Mouse (Mus musculus) kidney, adult 2 months (tissue): ENCODE measurements around the gene Dgki. TPM values are rescaled to one million over a fixed set of nuclear protein-coding genes. Genes with fewer than 3 reads are reported as not detected.

Source experiments
- DNase-seq: peaks from one replicate; pipeline ENCODE4 v3.0.0; 2021
- H3K27ac ChIP-seq: fragments of 200-500 bp; 2 replicates; pipeline ENCODE4 v1.5.1; 2012; ENCODE audit warnings: low read depth, low read length, control low read depth, inconsistent platforms; ENCODE audit not compliant: insufficient read depth
- H3K27me3 ChIP-seq: fragments of 200-500 bp; replicated peaks from 2 replicates; pipeline ENCODE4 v1.6.1; 2012; ENCODE audit warnings: mild to moderate bottlenecking, moderate library complexity, low read length, inconsistent platforms; ENCODE audit not compliant: control insufficient read depth, insufficient read depth
- H3K36me3 ChIP-seq: fragments of 200-500 bp; 2 replicates; pipeline ENCODE4 v1.6.1; 2012; ENCODE audit warnings: mild to moderate bottlenecking, moderate library complexity, low read length, inconsistent platforms; ENCODE audit not compliant: control insufficient read depth, insufficient read depth
- H3K4me1 ChIP-seq: fragments of 200-500 bp; 2 replicates; pipeline ENCODE4 v1.6.1; 2011; ENCODE audit warnings: low read length; ENCODE audit not compliant: control insufficient read depth, insufficient read depth
- H3K4me3 ChIP-seq: fragments of 200-500 bp; 2 replicates; pipeline ENCODE4 v1.5.1; 2011; ENCODE audit warnings: mild to moderate bottlenecking, low read depth, low read length, control low read depth; ENCODE audit not compliant: insufficient read depth
- CTCF ChIP-seq: fragments of 200-500 bp; conservative IDR thresholded peaks from 2 replicates; pipeline ENCODE4 v1.5.1; 2011; ENCODE audit warnings: low read depth, mild to moderate bottlenecking, control low read depth, low read length, moderate library complexity, mixed read lengths; ENCODE audit not compliant: insufficient read depth, insufficient read length
- POLR2A ChIP-seq: fragments of 200-500 bp; IDR thresholded peaks from one replicate; pipeline ENCODE4 v1.6.1; 2011; ENCODE audit warnings: low read depth, low read length, control low read depth
- WGBS: fragments of 180-500 bp; shearing (Covaris S2); methylation state at CpG from one replicate; pipeline ENCODE4 v1.1.7; 2018; 5-methylcytosine and 5-hydroxymethylcytosine counted together
- polyA plus RNA-seq: library from polyadenylated mRNA; depleted of rRNA; stranded (reverse); fragments of >200 nt; gene quantifications from 2 replicates; pipeline ENCODE4 v1.2.3, GENCODE M21; 2012

Gene Dgki
- polyA plus RNA-seq, 1 experiment = 0.05 TPM

DNA sequence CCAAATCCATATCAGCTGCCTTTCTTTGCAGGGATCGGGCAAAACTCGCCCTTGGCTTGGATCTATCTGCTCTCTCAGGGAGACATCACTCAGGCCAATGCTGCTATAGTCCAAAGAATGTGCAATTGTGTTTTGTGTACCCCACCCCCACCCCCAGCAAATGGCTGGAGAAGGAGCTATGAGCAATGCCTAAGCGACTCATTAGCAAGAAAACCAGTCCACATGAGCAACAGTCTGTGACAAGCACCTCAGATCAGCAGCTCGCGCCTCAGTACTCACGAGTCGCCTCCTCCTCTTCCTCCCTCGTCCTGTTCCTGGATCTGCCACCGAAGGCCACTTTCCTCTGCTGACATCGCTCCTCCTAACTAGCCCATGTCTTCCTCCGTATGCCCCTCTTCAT lies 55.9 kb downstream of the Dgki start:
- Histone ChIP-seq H3K27me3 (no peaks in the 10 kb centered on the region), H3K36me3 (no peaks in the 10 kb centered on the region), H3K4me3 (no peak overlapping the region), H3K27ac (no peak overlapping the region), H3K4me1 (no peaks in the 10 kb centered on the region)
- no peak for TF ChIP-seq POLR2A
- TF ChIP-seq CTCF = no peak
- DNase-seq = no peak
- WGBS = 52% methylated on average over 11 of the region's 11 CpGs

- H3K27me3 ChIP-seq = no peaks in the 10 kb centered on the region
- no peak for TF ChIP-seq CTCF
- no peak for TF ChIP-seq POLR2A
- no peak overlapping the region for H3K27ac ChIP-seq
- no peak overlapping the region for H3K4me3 ChIP-seq
- H3K4me1 ChIP-seq = no peaks in the 10 kb centered on the region
- H3K36me3 ChIP-seq = no peaks in the 10 kb centered on the region
- 91% methylated on average over 5 of the region's 5 CpGs for whole genome bisulfite sequencing
- no peak for DNase-seq
Observed at GRCm38 (mm10) chr6:37242769-37243121, 57.2 kb downstream of the Dgki start.

GRCm38 (mm10) chr6:37242100-37242768 lies 57.8 kb downstream of the Dgki start:
- Histone ChIP-seq H3K27me3 (no peaks in the 10 kb centered on the region), H3K4me1 (no peaks in the 10 kb centered on the region), H3K27ac (no peak overlapping the region), H3K36me3 (no peaks in the 10 kb centered on the region), H3K4me3 (no peak overlapping the region)
- 79% methylated on average over 6 of the region's 6 CpGs for WGBS
- DNase-seq = no peak
- TF ChIP-seq POLR2A = no peak

- Histone ChIP-seq H3K27me3 (no peaks in the 10 kb centered on the region), H3K27ac (no peak overlapping the region), H3K36me3 (no peaks in the 10 kb centered on the region), H3K4me3 (no peak overlapping the region), H3K4me1 (no peaks in the 10 kb centered on the region)
- 88% methylated on average over 4 of the region's 4 CpGs for WGBS
- DNase-seq = no peak
- TF ChIP-seq CTCF (no peak), POLR2A (no peak)
Observed at GRCm38 (mm10) chr6:37241434-37241833, 58.5 kb downstream of the Dgki start.

DNA sequence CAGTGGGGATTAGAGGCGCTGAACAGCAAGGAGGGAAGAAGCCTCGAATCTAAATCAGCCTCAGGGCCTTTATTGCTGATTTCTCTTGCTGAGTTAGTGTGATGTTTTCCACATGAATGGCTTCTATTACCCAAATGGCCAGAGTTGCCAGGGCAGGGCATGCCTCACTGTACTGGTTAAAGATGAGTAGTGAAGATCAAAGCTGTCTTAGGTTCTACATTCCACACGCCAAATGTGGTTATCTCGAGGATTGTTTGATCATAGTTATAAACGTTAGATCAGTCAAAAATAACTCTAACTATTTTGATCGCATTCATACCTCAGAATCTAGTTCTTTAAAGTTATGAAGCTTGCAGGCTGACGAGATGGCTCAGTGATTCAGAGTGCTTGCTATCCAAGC lies 59.8 kb downstream of the Dgki start:
- Histone ChIP-seq H3K36me3 (no peaks in the 10 kb centered on the region), H3K4me3 (no peak overlapping the region), H3K27ac (no peak overlapping the region), H3K4me1 (no peaks in the 10 kb centered on the region), H3K27me3 (no peaks in the 10 kb centered on the region)
- no peak for DNase-seq
- 62% methylated on average over 7 of the region's 7 CpGs for WGBS
- TF ChIP-seq CTCF (no peak), POLR2A (no peak)

DNA sequence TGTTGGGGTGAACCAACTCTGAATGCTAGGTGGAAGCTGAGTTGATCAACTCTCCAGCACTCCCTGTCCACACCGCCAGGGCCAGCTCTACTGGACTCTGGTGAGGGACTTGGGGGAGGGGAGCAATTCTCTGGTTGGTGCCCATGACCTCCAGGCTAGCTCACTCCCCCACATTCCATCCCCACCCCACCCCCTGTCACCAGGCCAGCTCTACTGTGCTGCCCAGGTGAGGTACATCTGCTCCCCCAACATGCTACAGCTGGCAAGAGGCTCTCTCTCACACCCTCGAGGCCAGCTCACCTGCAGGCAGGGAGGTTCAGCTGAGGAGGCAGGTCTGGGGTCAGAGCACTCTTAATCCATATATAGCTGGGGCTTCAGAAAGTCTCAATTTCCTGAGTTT lies 63.1 kb downstream of the Dgki start:
- Histone ChIP-seq H3K4me3 (no peak overlapping the region), H3K27ac (no peak overlapping the region), H3K4me1 (no peaks in the 10 kb centered on the region), H3K27me3 (no peaks in the 10 kb centered on the region), H3K36me3 (no peaks in the 10 kb centered on the region)
- 50% methylated on average over 2 of the region's 2 CpGs for WGBS
- DNase-seq = no peak
- TF ChIP-seq POLR2A = no peak
- TF ChIP-seq CTCF = no peak

DNA sequence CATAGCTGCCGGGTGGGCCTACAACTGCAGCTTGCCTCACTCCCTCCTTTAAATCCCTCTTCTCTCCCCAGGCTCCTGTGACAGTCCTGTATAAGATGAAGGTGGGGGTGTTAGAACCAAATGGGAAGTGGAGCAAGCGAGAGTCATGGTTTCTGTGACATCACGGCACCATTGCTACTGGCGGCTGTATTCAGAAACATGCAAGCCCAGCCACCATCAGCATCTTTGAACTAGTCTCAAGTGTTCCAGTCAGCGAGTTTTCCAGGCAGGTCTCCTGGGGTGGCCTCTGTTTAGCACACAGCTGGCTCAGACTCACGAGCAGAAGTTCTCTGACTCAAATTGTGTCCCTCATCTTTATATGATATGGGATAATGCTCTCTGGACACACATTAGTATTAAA lies 68.8 kb downstream of the Dgki start:
- H3K27ac ChIP-seq = no peak overlapping the region
- no peaks in the 10 kb centered on the region for H3K36me3 ChIP-seq
- DNase-seq = no peak
- H3K4me3 ChIP-seq = no peak overlapping the region
- H3K27me3 ChIP-seq = no peaks in the 10 kb centered on the region
- 61% methylated on average over 6 of the region's 6 CpGs for WGBS
- H3K4me1 ChIP-seq = no peaks in the 10 kb centered on the region
- TF ChIP-seq CTCF (no peak), POLR2A (no peak)
